Mouse (Mus musculus): ENCODE results near the gene Mt3. TPM values are rescaled to one million over a fixed set of nuclear protein-coding genes. Genes with fewer than 3 reads are reported as not detected.
"Not testable (repeated sequence)": the region's sequence is repeated elsewhere in the genome, so short reads cannot be mapped to it uniquely, and the experiment has no call there.

The Mt3 gene
- polyA plus RNA-seq (2017; shearing (Covaris generic)) = not detected

DNA sequence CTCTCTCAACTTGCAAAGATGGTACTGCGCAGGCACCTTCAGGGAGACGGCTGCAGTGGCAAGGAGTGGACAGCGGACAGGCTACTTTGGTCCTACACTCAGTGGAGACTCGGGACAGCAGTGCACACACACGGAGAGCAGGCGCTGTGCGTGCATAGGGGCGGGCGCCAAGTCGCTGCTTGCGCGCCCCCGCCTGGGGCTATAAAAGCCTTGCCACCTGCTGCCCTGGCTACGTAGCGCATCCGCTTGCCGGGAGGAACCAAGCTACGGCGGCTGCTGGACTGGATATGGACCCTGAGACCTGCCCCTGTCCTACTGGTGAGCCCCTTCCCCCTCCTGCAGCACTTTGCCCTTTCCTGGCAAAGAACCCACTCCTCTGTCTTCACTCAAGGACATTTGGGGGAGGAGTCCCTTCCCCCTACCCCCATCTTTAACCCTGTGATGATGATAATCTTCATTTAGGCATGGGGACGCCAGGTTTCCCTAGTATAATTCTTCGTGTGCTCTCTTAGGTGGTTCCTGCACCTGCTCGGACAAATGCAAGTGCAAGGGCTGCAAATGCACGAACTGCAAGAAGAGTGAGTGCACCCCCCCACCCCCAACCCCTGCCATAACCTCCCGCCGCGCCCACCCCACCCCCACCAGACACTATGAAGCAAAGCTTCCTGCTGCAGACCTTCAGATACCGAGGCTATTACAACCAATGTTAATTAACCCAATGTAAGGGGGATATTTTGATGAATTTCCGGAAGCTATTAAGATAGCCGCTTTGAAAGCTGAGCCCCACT, at the start of gene Mt3:
Gene Mt3, plus strand, starts transcription at position 95 of the 788 bp plus-strand sequence.
- ATAC-seq = no peak

DNA sequence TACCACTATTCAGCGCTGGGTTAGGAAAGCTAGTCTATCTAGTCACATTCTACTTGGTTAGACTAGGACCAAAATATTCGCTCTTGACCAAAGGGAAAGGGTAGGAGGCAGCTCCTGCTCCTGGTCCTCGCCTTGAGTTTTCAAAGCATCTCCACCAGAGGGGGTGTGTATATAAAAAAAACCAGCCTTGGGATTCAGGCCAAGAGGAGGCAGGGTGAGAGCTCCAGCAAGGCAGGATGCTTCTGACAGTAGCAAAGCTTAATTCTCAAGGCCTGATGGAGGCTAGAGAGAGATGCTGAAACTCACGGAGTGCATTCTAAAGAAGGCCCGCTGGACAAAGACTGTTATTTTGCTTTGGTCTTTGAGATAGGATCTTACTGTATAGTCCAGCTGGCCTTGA, 48.3 kb upstream of the Mt3 start:
- ATAC-seq = no peak

DNA sequence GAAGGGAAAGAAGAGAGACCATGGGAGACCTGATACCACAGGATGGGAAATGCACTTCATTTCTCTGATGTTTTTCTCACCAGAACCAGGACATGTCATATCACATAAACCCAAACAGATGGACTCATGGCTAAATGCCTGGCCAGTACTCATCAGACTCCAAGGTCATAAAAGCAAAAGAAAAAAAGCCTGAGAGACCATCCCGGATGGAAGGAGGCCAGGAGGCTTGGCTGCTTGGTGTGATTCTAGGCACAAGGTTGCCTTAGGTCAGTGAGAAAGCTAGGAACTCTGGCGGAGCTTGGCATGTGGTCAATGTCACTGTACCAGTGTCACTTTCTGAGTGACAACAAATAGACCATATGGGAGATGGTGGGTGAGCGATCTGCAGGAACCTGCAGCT, 44.5 kb upstream of the Mt3 start:
- no peak for ATAC-seq

DNA sequence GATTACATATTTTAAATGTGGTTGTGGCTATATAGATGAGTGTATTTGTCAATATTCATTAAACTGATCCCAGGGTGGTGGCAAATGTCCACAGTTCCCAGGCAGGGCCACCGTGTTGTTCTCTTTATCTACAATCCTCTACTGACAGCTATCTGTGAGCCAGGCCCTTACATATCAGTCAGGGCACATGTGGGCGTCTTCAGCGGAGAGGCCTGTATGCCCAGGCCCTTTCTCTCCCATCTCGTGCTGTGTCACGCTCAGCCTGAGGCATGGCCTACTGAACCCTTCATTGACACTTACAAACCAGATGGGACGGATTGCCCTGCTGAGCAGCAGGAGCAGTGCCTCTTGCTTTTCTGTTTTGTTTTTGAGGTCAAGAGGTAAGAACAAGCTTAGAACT, 43.0 kb upstream of the Mt3 start:
- ATAC-seq = no peak

DNA sequence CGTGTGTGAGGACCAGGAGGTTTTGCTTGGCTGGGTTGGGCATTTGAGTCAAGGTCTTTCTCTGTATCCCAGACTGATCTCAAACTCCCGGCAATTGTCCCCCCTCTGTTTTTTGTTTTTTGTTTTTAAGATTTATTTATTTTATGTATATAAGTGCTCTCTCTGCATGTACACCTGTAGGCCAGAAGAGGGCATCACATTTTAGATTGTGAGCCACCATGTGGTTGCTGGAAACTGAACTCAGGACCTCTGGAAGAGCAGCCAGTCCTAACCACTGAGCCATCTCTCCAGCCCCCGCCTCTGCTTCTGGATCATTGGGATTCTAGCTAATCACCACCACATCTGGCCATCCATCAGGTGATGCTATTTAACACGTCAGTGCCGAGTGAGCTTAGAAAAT, 42.6 kb upstream of the Mt3 start:
- ATAC-seq = no peak

DNA sequence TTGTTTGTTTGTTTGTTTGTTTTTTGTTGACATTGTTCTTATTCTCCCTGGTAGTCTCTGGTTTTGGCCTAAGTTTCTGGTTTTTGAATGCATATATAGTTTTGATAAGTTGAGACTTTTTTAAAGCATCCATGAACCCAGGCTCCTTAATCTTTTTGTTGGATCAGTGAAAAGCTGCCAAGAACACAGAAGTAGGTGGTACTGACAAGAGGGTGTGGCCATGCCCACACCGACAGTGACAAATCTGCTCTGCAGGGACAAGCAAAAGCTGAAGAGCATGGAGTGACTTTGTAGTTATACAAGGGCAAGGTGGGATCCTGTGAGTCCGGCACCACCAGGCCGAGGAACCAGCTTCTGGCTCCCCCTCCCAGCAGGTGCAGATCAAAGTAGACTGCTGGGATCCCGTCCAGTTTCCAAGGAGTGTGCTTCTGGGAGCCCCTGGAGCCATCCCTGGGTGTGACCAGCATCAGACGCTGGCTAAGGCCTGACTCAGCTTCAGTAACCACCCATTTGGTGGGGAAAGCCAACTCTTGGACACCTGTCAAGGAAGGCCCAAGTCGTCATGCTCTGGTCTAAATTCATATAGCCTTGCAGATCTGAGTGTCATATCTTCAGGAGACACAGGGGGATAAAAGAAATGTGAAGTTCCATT, 41.8 kb upstream of the Mt3 start:
- ATAC-seq = no peak

DNA sequence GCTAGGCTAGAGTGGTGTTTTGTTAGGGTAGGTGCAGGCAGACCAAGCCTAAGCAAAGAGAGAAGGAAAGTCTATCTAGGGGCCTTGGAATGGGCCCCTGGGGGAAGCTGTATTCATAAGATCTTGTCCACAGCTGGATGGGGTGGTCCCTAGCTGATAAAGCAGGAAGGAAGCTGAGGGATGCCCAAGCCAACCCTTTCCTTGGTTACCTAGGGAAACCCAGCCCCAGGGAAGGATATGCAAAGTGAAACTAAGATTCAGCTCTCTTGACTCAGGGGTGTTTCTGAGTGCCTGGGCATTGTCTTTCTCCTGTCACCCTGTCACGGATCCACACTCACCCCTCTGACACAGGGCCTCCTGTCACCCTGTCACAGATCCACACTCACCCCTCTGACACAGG, 39.0 kb upstream of the Mt3 start:
- no peak for ATAC-seq

DNA sequence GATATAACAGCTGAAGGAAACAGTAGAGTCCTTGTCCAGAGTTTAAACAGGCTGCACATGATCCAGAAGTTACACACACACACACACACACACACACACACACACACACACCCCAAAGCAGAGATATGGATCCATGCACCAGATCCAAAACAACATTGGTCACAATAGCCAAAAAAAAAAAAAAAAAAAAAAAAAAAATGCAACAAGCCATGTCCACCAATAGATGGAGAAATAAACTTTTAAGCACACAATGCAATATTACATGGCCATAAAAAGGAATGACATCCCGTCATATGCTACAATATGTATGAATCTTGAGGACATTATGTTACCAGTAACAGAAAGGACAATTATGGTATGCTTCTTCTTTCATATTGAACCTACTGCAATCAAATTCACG, 38.4 kb upstream of the Mt3 start:
- ATAC-seq = no peak

DNA sequence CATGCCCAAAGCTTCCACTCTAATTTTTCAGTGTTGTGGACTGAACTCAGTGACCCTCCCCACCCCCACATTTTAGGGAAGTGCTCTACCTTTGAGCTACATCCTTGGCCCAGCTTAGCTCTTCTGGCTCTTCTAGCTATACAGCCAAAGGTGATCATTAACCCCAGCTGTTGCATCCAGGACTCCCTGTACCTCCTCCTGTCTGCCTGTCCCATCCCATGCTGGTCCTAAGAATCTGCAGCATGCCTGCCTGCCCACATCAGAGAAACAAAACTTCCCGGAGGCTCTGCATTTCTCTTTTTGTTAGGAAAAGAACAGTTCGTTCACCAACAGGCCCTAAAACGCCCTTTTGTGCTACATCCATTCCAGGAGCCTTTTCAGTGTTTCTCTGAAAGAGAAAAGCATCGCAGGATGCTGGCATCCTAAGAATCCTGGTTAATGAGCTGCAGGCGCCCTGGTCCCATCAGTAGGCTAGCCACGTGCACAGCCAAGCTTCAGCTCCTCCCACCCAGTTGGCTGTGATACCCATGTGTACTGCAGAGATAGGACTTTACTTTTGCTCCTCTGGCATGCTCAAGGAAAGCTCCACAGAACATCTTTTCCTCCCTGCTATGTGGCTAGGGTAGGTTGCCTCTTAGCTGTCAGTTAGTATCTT, 33.5 kb upstream of the Mt3 start:
- ATAC-seq = no peak

DNA sequence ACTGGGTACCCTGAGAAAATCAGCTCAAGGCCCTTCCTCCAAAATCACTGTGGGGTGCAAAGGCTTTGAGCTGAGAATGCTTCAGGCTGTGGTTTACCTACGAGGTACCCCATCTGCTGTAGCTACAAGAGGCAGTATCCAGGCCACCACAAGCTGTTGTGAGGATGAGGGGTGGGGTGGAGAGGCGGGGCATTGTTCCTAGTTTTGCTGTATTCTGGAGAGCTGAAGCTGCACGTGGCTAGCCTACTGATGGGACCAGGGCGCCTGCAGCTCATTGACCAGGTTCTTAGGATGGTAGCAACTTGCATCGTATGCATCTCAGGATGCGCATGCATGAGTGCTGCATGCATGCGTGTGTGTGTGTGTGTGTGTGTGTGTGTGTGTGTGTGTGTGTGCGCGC, 30.8 kb upstream of the Mt3 start:
- ATAC-seq = no peak

DNA sequence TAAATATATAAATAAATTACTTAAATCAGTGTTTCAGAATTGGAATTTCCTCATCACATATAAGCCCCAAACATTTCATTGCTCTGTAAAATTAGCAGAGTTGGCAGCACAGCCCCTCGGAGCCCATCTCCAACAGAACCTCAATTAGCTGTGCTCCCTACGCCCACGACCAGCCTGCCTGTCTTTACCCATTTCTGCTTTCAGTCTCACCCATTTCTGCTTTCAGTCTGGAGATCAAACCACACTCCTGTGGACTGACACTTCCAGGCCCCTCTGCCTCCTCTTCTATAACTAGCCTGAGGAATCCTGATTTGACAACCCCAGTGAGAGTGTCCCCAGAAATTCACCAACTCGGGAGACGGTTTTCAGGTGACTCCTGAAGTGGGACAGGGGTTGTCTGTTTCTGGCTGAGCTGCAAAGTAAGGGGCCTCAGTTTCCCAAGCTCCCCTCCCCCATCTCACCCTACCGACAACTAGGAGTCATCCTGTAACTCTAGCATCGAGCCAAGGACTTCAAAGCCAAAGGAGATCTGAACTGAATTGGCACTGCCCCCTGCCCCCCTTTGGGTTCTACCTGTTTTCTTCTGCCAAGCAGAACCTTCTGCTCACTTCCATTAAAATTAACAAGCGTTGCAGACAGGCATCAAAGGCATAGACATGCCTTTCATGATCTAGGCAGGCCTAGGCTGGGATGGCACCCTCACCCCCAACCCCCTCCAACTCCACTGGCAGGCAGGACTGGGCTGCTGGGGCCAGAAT, 29.5 kb upstream of the Mt3 start:
- ATAC-seq = no peak

DNA sequence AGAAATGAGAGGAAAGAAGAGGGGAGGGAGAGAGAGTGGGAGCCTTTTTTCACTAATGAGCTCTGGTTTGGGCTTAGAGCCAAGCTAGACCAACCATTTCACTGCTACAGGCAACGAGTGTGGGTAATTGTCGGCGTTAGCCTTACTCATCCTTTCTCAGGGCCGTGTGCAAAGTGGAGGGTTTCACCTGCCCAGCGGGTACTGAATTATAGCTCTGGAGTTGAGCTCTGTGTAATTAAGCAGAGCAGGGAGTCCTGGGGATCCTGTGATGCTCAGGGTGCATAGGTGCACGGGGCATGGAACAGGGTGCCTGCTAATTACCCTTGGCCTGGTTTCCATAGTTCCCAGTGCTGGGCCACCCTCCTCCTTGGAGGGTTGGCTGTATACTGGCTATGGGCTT, 24.7 kb upstream of the Mt3 start:
- no peak for ATAC-seq

DNA sequence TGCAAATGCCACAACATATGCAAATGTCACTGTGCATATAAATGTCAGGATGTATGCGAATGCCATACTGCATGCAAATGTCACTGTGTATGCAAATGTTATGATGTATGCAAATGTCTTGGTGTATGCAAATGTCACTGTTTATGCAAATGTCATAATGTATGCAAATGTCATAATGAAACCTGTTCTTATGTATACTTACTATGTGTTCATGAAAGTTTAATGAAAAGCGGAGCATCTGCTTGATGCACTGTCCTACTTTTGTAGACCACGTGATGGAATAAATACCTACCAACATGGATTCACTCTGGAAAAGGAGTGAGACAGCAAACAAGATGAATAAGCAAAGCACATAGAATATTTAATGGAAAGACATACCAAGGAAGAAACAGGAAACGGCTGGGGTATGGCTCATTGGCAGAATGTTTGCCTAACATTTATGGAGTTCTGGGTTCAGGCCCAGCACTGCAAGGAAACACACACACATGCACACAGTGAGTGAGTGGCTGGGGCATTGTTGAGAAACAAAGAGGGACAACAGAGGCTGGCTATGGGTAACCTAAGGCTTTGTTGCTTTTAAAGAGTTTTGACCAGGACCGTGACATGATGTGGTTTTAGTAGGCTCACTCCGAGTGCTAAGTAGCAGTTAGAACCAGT, 23.1 kb upstream of the Mt3 start:
- ATAC-seq = no peak

DNA sequence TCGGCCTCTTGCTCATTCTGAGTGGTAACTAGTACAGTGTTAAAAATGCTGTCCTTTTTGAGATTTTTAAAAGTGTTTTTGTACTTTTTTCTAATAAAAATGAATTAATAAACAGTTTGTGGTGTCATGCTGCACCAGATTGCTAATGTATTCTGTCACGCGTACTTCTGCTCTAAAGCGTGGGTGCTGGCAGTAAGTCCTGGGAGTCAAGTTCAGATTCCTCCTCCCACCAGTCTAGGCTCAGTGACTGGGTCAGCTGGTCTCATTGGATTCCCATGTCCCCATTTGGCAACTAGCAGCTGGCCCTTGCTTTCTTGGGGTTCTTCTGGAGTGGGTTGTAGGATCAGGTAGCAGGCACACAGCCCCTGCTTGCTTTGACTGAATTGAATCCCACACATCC, 22.3 kb upstream of the Mt3 start:
- no peak for ATAC-seq

DNA sequence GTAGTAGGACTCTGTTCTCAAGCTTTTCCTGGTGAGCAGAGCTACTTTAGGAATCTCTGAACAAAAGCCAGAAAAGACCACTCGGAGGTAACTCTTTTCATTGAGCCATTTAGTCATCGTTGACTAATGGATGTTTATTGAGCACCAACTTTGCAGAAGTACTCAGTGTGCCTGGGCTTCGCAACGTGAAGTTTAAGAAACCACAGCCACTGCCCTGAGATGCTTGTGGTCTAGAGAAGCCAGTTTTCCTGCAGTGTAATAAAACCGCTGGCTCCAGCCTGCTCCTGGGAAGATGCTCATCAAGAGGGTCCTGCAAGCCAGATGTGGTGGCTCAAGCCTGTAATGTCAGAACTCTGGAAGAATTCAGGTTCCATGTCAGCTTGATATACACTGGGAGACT, 20.3 kb upstream of the Mt3 start:
- no peak for ATAC-seq

DNA sequence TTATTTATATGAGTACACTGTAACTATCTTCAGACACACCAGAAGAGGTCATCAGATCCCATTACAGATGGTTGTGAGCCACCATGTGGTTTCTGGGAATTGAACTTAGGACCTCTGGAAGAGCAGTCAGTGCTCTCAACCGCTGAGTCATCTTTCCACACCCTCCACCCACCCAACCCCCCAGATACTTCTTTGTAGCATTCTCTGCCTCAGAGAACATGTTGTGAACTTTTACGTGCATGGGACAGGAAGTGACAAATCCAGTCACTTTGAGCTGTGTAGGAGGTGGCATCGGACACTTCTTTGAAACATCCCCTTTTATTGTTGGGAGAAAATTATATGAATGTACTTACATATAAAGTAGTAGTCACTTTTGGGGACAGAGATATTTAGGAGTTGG, 17.8 kb upstream of the Mt3 start:
- not testable (repeated sequence) for ATAC-seq

DNA sequence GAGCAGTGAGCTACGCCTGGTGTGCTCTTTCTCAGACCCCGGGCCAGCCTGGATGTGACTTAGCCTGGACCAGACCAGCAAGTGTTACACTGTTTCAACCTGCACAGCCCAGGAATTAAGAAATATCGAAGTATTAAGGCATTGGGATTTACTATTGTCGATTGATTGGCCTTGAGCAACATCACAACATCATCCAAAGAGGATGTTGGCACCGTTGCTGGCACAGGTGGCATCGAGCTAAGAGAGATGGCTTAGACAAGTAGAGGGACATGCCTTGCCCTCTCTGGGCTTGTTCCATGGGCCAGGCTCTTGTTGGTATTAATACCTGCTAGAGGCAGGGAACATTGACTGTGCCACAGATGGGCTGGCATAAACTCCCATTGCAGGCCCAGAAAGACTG, 16.9 kb upstream of the Mt3 start:
- ATAC-seq = no peak

DNA sequence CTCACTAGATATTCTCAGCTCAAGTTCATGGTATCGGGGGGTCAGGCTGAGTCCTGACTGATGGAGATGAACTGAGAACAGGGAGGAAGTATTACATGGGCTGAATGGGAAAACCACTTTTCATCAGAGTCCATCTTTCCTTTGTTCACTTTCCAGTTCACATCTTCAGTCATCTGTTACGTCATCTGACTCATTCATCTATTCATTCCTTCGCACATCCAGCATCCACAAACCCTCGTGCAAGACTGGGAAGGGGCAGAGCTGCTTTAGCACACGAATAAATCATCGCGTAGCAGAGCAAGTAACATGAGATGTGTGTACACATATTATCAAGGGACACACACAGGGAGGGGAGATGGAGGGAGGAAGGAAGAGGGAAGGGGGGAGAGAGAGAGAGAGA, 16.2 kb upstream of the Mt3 start:
- no peak for ATAC-seq

DNA sequence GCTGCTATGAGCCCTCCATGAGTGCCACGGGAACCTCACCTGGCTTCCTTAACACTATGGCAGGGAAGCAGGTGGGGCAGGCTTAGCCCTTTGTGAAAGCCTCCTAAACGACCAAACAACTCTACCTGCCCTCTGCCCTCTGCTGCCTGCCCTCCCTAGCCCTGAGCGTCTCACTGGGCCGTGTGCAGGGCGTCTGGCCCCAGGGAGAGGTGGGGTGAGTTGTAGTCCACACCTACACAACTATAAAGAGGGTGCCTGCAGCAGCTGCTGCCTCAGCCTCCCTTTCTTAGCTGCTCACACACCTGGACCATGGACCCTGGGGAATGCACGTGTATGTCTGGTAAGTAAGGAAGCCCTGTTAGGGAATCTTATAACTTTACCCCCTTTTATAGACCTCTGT, 15.5 kb upstream of the Mt3 start, which contains the start of gene Mt4:
Gene Mt4, plus strand, starts transcription at position 265 of the 400 bp plus-strand sequence.
- ATAC-seq = no peak

DNA sequence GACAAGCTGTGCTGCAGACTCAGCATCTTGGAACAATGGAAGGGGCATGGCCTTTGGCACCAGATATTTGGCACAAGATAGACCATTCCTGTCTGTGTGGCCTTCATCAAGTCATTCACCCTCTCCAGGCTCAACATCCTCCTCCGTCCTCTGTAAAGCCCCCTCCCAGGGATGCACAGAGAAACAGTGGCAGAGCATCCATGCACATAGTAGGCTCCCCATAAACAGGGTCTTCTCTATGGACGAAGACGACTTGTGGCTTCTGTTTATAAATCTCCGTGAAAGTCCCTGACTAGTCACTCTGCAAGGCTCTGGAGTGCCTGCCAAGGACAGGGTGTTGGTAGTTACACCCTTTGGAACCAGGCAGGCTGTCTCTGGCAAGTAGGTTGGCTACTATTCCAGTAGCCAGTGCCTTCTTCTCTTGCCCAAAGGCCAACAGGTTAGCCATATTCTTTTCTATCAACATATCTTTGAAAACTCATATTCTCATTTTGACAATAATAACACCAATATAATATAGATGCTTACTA, 12.1 kb upstream of the Mt3 start:
- ATAC-seq = no peak

DNA sequence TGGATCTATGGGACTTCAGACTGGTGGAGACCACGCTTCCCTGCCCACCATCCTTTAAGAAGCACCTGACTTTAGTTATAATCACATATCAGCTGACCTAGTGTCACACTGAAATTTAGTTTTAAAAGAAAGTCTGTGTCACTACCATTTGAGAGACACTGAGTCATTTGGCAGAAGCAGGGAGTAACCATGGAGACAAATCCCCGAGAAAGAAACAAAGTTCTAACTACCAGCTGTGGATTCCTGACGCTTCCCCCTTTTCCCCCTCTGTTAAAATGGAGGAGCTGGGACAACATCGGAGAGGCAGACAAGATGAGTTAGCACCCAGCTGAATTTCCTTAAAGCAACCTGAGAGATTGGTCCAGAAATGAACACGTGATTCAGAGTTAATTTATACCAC, 4.2 kb upstream of the Mt3 start:
- no peak for ATAC-seq

DNA sequence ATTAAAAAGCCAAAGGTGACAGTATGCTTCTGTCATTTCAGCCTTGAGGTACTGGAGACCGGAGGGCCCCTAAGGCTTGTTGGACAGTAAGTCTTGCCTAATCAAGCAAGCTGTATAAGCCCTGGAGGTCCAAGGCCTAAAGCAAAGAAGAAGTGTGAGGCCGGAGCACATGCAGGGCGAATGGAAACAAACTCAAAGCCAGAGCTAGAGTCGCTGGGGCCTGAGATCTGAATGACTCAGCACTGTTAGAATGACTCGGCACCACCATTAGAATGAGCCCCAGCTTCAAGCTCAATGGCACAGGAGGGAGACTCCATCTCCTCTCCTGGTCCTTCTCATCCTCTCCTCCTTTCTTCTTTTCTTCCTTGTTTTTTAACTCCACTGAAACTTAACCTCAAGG, 1.5 kb upstream of the Mt3 start:
- no peak for ATAC-seq

Measured in CD4-positive, CD25-positive, alpha-beta regulatory T cell, adult 4 months (primary cell).